Mouse (Mus musculus) lung, embryonic 14.5 days (tissue): ENCODE results near the gene Tmem220. TPM values are rescaled to one million over a fixed set of nuclear protein-coding genes. Genes with fewer than 3 reads are reported as not detected.

ENCODE experiments used
- ATAC-seq: fragments of 200-750 bp; cut with Nextera tagmentation; 2 replicates; pipeline ENCODE4 v1.8.0; 2017; ENCODE audit warnings: mild to moderate bottlenecking, moderate TSS enrichment, moderate library complexity; ENCODE audit not compliant: insufficient read depth
- DNase-seq: peaks from one replicate; pipeline ENCODE4 v3.0.0-alpha.2; 2015
- H3K27ac ChIP-seq: fragments of 300-500 bp; sonication (generic); 2 replicates; pipeline ENCODE4 v1.5.1; 2014; ENCODE audit warnings: low read depth, mild to moderate bottlenecking, moderate library complexity
- H3K27me3 ChIP-seq: fragments of 300-500 bp; sonication (generic); 2 replicates; pipeline ENCODE4 v1.6.1; 2014; ENCODE audit warnings: low read length, control low read depth; ENCODE audit not compliant: insufficient read depth
- H3K36me3 ChIP-seq: fragments of 300-500 bp; sonication (generic); 2 replicates; pipeline ENCODE4 v1.6.1; 2014; ENCODE audit warnings: control low read depth; ENCODE audit not compliant: insufficient read depth
- H3K4me1 ChIP-seq: fragments of 300-500 bp; sonication (generic); 2 replicates; pipeline ENCODE4 v1.6.1; 2014; ENCODE audit warnings: antibody characterized with exemption, control low read depth; ENCODE audit not compliant: insufficient read depth
- H3K4me2 ChIP-seq: fragments of 300-500 bp; sonication (generic); 2 replicates; pipeline ENCODE4 v1.6.1; 2014; ENCODE audit warnings: mild to moderate bottlenecking
- H3K4me3 ChIP-seq: fragments of 300-500 bp; sonication (generic); 2 replicates; pipeline ENCODE4 v1.5.1; 2014; ENCODE audit warnings: low read depth, low read length
- H3K9ac ChIP-seq: fragments of 300-500 bp; sonication (generic); 2 replicates; pipeline ENCODE4 v1.6.1; 2014
- H3K9me3 ChIP-seq: fragments of 300-500 bp; sonication (generic); 2 replicates; pipeline ENCODE4 v1.6.1; 2016; ENCODE audit warnings: low read depth, low read length, control low read depth
- CTCF ChIP-seq: IDR thresholded peaks from 2 replicates; pipeline ENCODE4 v1.5.1; 2016; ENCODE audit warnings: antibody characterized with exemption, low read depth
- WGBS: fragments of 180-500 bp; shearing (Covaris S2); extraction: QIAGEN DNeasy Blood & Tissue Kit; methylation state at CpG from one replicate; pipeline ENCODE4 v1.1.7; 2014; 5-methylcytosine and 5-hydroxymethylcytosine counted together
- polyA plus RNA-seq: library from polyadenylated mRNA; unstranded; fragments of >200 nt; fragmentation: Nextera tagmentation; extraction: Ambion mirVana; gene quantifications from 2 replicates; pipeline ENCODE4 v1.2.1, GENCODE M21; 2014

The Tmem220 gene
- polyA plus RNA-seq, 1 experiment from 2014 or later: 1.8 TPM

- WGBS: 85% methylated on average over 3 of the region's 3 CpGs
These were observed 24.3 kb downstream of the Tmem220 start for GRCm38 (mm10) chr11:67049256-67049655.

GRCm38 (mm10) chr11:67051676-67052320 lies 26.8 kb downstream of the Tmem220 start:
- Histone ChIP-seq H3K9ac (peak overlapping the region; percentile 59), H3K4me2 (peak overlapping the region; percentile 67), H3K36me3 (peaks cover 21% of the 10 kb centered on the region), H3K27me3 (no peaks in the 10 kb centered on the region), H3K9me3 (no peaks in the 10 kb centered on the region), H3K27ac (peak overlapping the region; percentile 75), H3K4me3 (peak overlapping the region; percentile 60), H3K4me1 (no peaks in the 10 kb centered on the region; the same call in 1 of the 2 replicates)
- DNase-seq: no peak
- peak; percentile 43; the same call in 1 of the 2 replicates for ATAC-seq
- WGBS: 8% methylated on average over 16 of the region's 16 CpGs
- TF ChIP-seq CTCF: no peak

More at GRCm38 (mm10) chr11:67049256-67049655, 24.3 kb downstream of the Tmem220 start:
- Histone ChIP-seq H3K4me2 (no peak overlapping the region), H3K9ac (no peak overlapping the region), H3K4me3 (no peak overlapping the region), H3K36me3 (no peaks in the 10 kb centered on the region; the same call in 1 of the 2 replicates), H3K9me3 (no peaks in the 10 kb centered on the region), H3K27ac (no peak overlapping the region), H3K4me1 (no peaks in the 10 kb centered on the region; the same call in 1 of the 2 replicates), H3K27me3 (no peaks in the 10 kb centered on the region)
- DNase-seq (no peak), ATAC-seq (no peak)
- TF ChIP-seq CTCF: peak; percentile 27; the same call in 1 of the 2 replicates

- Histone ChIP-seq H3K4me3 (peak within 1 kb of the TSS; percentile 60), H3K36me3 (peaks cover 27% of the 10 kb centered on the region), H3K4me2 (peak within 1 kb of the TSS; percentile 67), H3K9ac (peak within 1 kb of the TSS; percentile 59), H3K27ac (peak within 1 kb of the TSS; percentile 75), H3K9me3 (no peaks in the 10 kb centered on the region), H3K27me3 (no peaks in the 10 kb centered on the region), H3K4me1 (no peaks in the 10 kb centered on the region; the same call in 1 of the 2 replicates)
- WGBS: under 1% methylated on average over 50 of the region's 50 CpGs
- TF ChIP-seq CTCF: peak; percentile 49
- DNase-seq: peak; percentile 94
- ATAC-seq: peak; percentile 96
These were observed 27.5 kb downstream of the Tmem220 start, which contains the start of the genes Adprm and Sco1 for GRCm38 (mm10) chr11:67052321-67052952. Gene Adprm (minus strand): TSS chr11:67052594. Gene Sco1 (plus strand): TSS chr11:67052670.

GRCm38 (mm10) chr11:67054754-67055365 lies 29.9 kb downstream of the Tmem220 start:
- Histone ChIP-seq H3K4me3 (no peak overlapping the region), H3K4me2 (no peak overlapping the region), H3K4me1 (no peaks in the 10 kb centered on the region; the same call in 1 of the 2 replicates), H3K27ac (no peak overlapping the region), H3K9ac (no peak overlapping the region), H3K27me3 (no peaks in the 10 kb centered on the region), H3K9me3 (no peaks in the 10 kb centered on the region), H3K36me3 (peaks cover 51% of the 10 kb centered on the region)
- TF ChIP-seq CTCF: no peak
- no peak for ATAC-seq
- 87% methylated on average over 8 of the region's 8 CpGs for WGBS
- no peak for DNase-seq

- Histone ChIP-seq H3K4me3 (no peak overlapping the region), H3K27ac (no peak overlapping the region), H3K36me3 (peaks cover 84% of the 10 kb centered on the region), H3K9ac (no peak overlapping the region), H3K27me3 (no peaks in the 10 kb centered on the region), H3K9me3 (no peaks in the 10 kb centered on the region), H3K4me1 (no peaks in the 10 kb centered on the region), H3K4me2 (no peak overlapping the region)
- 91% methylated on average over 2 of the region's 2 CpGs for WGBS
- ATAC-seq: no peak
- DNase-seq: no peak
- TF ChIP-seq CTCF: no peak
These were observed 36.4 kb downstream of the Tmem220 start for GRCm38 (mm10) chr11:67061311-67061710.

- H3K27me3 ChIP-seq: no peaks in the 10 kb centered on the region
- H3K4me1 ChIP-seq: no peaks in the 10 kb centered on the region
- H3K9me3 ChIP-seq: no peaks in the 10 kb centered on the region
- H3K27ac ChIP-seq: no peak overlapping the region
- DNase-seq: no peak
- H3K9ac ChIP-seq: no peak overlapping the region
- H3K4me2 ChIP-seq: no peak overlapping the region
- peaks cover 79% of the 10 kb centered on the region for H3K36me3 ChIP-seq
- 84% methylated on average over 3 of the region's 3 CpGs for WGBS
- no peak overlapping the region for H3K4me3 ChIP-seq
- no peak for ATAC-seq
- TF ChIP-seq CTCF: no peak
These were observed 37.8 kb downstream of the Tmem220 start for GRCm38 (mm10) chr11:67062726-67063125.

- Histone ChIP-seq H3K27ac (no peak overlapping the region), H3K4me3 (no peak overlapping the region), H3K9ac (no peak overlapping the region), H3K9me3 (no peaks in the 10 kb centered on the region), H3K4me1 (no peaks in the 10 kb centered on the region), H3K4me2 (no peak overlapping the region), H3K36me3 (peaks cover 38% of the 10 kb centered on the region), H3K27me3 (no peaks in the 10 kb centered on the region)
- DNase-seq (peak; percentile 21), ATAC-seq (peak; percentile 44; the same call in 1 of the 2 replicates)
- WGBS: 73% methylated on average over 3 of the region's 3 CpGs
- no peak for TF ChIP-seq CTCF
These were observed 42.8 kb downstream of the Tmem220 start for GRCm38 (mm10) chr11:67067741-67068140.
